Mouse (Mus musculus): ENCODE results near the gene Tmem176b.

DNA sequence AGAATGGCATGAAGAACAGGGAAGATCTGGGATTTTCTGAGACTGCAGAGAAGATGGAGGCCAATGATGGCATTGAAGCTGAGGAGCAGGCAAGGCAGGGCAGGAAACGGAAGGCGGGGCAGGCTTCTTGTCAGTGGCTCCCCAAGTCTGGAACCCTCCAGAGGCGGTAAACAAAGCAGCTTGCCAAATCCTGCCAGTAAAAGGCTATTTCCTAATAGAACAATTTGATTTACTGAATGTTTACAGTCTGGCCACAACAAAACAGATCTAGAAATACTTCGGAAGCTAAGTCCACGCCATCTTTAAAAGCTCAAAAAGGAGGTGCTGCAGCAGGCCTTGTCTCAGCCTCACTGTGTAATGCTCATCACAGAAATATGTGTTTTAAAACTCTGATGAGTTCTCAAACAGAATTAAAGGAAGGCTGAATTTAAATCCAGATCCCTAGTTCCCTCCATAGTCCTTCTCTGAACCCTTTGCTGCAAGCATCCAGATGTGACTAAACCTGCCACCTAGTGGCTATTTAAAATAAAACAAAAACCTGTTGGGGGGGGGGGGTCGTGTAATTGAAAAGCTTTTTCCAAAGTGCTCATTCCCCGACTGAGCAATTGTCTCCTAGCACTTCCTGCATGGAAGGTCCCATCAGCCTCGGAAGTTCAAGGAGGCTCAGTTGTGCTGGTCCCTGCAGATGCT lies 16.5 kb upstream of the Tmem176b start:
- TF ChIP-seq MAFK (IDR thresholded peaks at IDR 0.05; ENCODE audit: insufficient read depth, low read depth, low read length): no peak
- no peak for TF ChIP-seq ZC3H11A (IDR thresholded peaks at IDR 0.05; ENCODE audit: borderline replicate concordance, low read depth, low read length)
- no peak for TF ChIP-seq HCFC1 (IDR thresholded peaks at IDR 0.05; ENCODE audit: borderline replicate concordance, insufficient read depth, low read length)
- no peak for TF ChIP-seq CHD2 (IDR thresholded peaks at IDR 0.05; ENCODE audit: low read depth, low read length)
